Mouse (Mus musculus) C2C12 (cell line): ENCODE results near the gene Brd4. TPM values are rescaled to one million over a fixed set of nuclear protein-coding genes. Genes with fewer than 3 reads are reported as not detected.

Experiments used
- H3K27me3 ChIP-seq: one replicate; pipeline ENCODE4 v1.6.1; 2011; ENCODE audit not compliant: control insufficient read depth, insufficient read depth, insufficient read length
- H3K36me3 ChIP-seq: one replicate; pipeline ENCODE4 v1.6.1; 2011; ENCODE audit not compliant: control insufficient read depth, insufficient read depth
- H3K4me3 ChIP-seq: one replicate; pipeline ENCODE4 v1.5.1; 2011; ENCODE audit warnings: mild to moderate bottlenecking, control low read depth; ENCODE audit not compliant: poor library complexity, insufficient read depth, severe bottlenecking
- H3K79me2 ChIP-seq: one replicate; pipeline ENCODE4 v1.6.1; 2011; ENCODE audit not compliant: control insufficient read depth, insufficient read depth
- H3K79me3 ChIP-seq: one replicate; pipeline ENCODE4 v1.6.1; 2011; ENCODE audit warnings: low read depth, control low read depth
- H3ac ChIP-seq: one replicate; pipeline ENCODE3; 2011; ENCODE audit warnings: low read depth; ENCODE audit not compliant: control insufficient read depth, insufficient read length
- CEBPB ChIP-seq: IDR thresholded peaks from one replicate; pipeline ENCODE4 v1.6.1; 2011; ENCODE audit warnings: low read depth, mild to moderate bottlenecking, control low read depth, moderate library complexity
- CTCF ChIP-seq: IDR thresholded peaks from one replicate; pipeline ENCODE4 v1.5.1; 2011; ENCODE audit not compliant: control insufficient read depth, insufficient read depth, insufficient read length
- FOSL1 ChIP-seq: IDR thresholded peaks from one replicate; pipeline ENCODE4 v1.8.0; 2011; ENCODE audit warnings: mild to moderate bottlenecking, low read length; ENCODE audit not compliant: poor library complexity, insufficient read depth, severe bottlenecking
- MAX ChIP-seq: IDR thresholded peaks from one replicate; pipeline ENCODE4 v1.6.1; 2011; ENCODE audit warnings: mild to moderate bottlenecking, control low read depth
- MYOD1 ChIP-seq: IDR thresholded peaks from one replicate; pipeline ENCODE4 v1.6.1; 2011; ENCODE audit warnings: low read depth; ENCODE audit not compliant: control insufficient read depth, insufficient read length
- MYOG ChIP-seq: IDR thresholded peaks from one replicate; pipeline ENCODE4 v1.6.1; 2011; ENCODE audit not compliant: control insufficient read depth, insufficient read length; ENCODE audit errors: extremely low read depth
- USF1 ChIP-seq: IDR thresholded peaks from one replicate; pipeline ENCODE4 v1.6.1; 2011; ENCODE audit warnings: low read depth, mild to moderate bottlenecking, control low read depth, moderate library complexity
- polyA plus RNA-seq: library from polyadenylated mRNA; unstranded; fragments of >200 nt; fragmentation: generic; extraction: Trizol; gene quantifications from one replicate; pipeline ENCODE4 v1.2.1, GENCODE M21; 2012; ENCODE audit warnings: missing spikeins

The Brd4 gene
- polyA plus RNA-seq, 1 experiment: 46.9 TPM

GRCm38 (mm10) chr17:32285138-32285670, 682 bp upstream of the Brd4 start:
- peaks cover 64% of the 10 kb centered on the region for H3K79me2 ChIP-seq
- peaks cover 6% of the 10 kb centered on the region for H3K36me3 ChIP-seq
- no peak for TF ChIP-seq MYOG
- no peak for TF ChIP-seq CEBPB
- no peak for TF ChIP-seq FOSL1
- no peak for TF ChIP-seq MAX
- TF ChIP-seq MYOD1: no peak
- no peak for TF ChIP-seq USF1
- no peak for TF ChIP-seq CTCF
- peak overlapping the region; percentile 61 for H3ac ChIP-seq
- no peaks in the 10 kb centered on the region for H3K27me3 ChIP-seq
- peak overlapping the region; percentile 86 for H3K4me3 ChIP-seq
- peaks cover 43% of the 10 kb centered on the region for H3K79me3 ChIP-seq

GRCm38 (mm10) chr17:32283771-32284221, 726 bp downstream of the Brd4 start:
- Histone ChIP-seq H3K79me2 (peaks cover 78% of the 10 kb centered on the region), H3K79me3 (peaks cover 57% of the 10 kb centered on the region), H3ac (peak overlapping the region; percentile 95), H3K4me3 (peak overlapping the region; percentile 86), H3K27me3 (no peaks in the 10 kb centered on the region), H3K36me3 (peaks cover 12% of the 10 kb centered on the region)
- TF ChIP-seq MAX: no peak
- TF ChIP-seq MYOD1: no peak
- no peak for TF ChIP-seq MYOG
- TF ChIP-seq CTCF: no peak
- no peak for TF ChIP-seq FOSL1
- TF ChIP-seq USF1: no peak
- TF ChIP-seq CEBPB: no peak

- Histone ChIP-seq H3K36me3 (peaks cover 14% of the 10 kb centered on the region), H3K79me3 (peaks cover 61% of the 10 kb centered on the region), H3K79me2 (peaks cover 82% of the 10 kb centered on the region), H3K27me3 (no peaks in the 10 kb centered on the region), H3K4me3 (peak overlapping the region; percentile 86), H3ac (peak overlapping the region; percentile 95)
- TF ChIP-seq CTCF: no peak
- peak; percentile 57 for TF ChIP-seq USF1
Measured at GRCm38 (mm10) chr17:32283341-32283740, 1.2 kb downstream of the Brd4 start.

- Histone ChIP-seq H3ac (no peak overlapping the region), H3K4me3 (no peak overlapping the region), H3K27me3 (no peaks in the 10 kb centered on the region), H3K79me2 (peaks cover 93% of the 10 kb centered on the region), H3K36me3 (peaks cover 14% of the 10 kb centered on the region), H3K79me3 (peaks cover 76% of the 10 kb centered on the region)
- TF ChIP-seq MAX (no peak), FOSL1 (no peak), CEBPB (no peak), MYOD1 (no peak), MYOG (no peak), USF1 (no peak), CTCF (no peak)
Measured at GRCm38 (mm10) chr17:32281611-32282310, 2.8 kb downstream of the Brd4 start.

GRCm38 (mm10) chr17:32281126-32281525, 3.4 kb downstream of the Brd4 start:
- TF ChIP-seq MYOD1 (no peak), MYOG (no peak), MAX (no peak), CEBPB (no peak), FOSL1 (no peak), USF1 (no peak), CTCF (no peak)
- Histone ChIP-seq H3K36me3 (peaks cover 14% of the 10 kb centered on the region), H3K79me2 (peaks cover 99% of the 10 kb centered on the region), H3K4me3 (no peak overlapping the region), H3K79me3 (peaks cover 82% of the 10 kb centered on the region), H3ac (no peak overlapping the region), H3K27me3 (no peaks in the 10 kb centered on the region)

- peaks cover 88% of the 10 kb centered on the region for H3K79me3 ChIP-seq
- no peak for TF ChIP-seq CEBPB
- TF ChIP-seq MYOG: no peak
- no peak for TF ChIP-seq MYOD1
- no peak for TF ChIP-seq USF1
- TF ChIP-seq FOSL1: no peak
- no peak for TF ChIP-seq MAX
- TF ChIP-seq CTCF: no peak
- H3K79me2 ChIP-seq: peaks cover 100% of the 10 kb centered on the region
- no peak overlapping the region for H3ac ChIP-seq
- no peak overlapping the region for H3K4me3 ChIP-seq
- peaks cover 14% of the 10 kb centered on the region for H3K36me3 ChIP-seq
- H3K27me3 ChIP-seq: no peaks in the 10 kb centered on the region
Measured at GRCm38 (mm10) chr17:32280575-32280974, 3.9 kb downstream of the Brd4 start.
